Mouse (Mus musculus) liver (tissue): ENCODE measurements around the gene Spata5.
A peak's percentile ranks its signal among the peaks of the same experiment; 100 is the strongest.
"Not testable (repeated sequence)": the region's sequence is repeated elsewhere in the genome, so short reads cannot be mapped to it uniquely, and the experiment has no call there.

Experiments used
- DNase-seq: peaks from one replicate; pipeline ENCODE4 v3.0.0-alpha.2; 2020; ENCODE audit warnings: mixed read lengths

Gene Spata5

GRCm38 (mm10) chr3:37576840-37577239 lies 157.1 kb downstream of the Spata5 start:
- DNase-seq = no peak

GRCm38 (mm10) chr3:37577706-37578105 lies 158.0 kb downstream of the Spata5 start:
- no peak for DNase-seq

GRCm38 (mm10) chr3:37584576-37584975 lies 164.9 kb downstream of the Spata5 start:
- DNase-seq = no peak

GRCm38 (mm10) chr3:37585967-37586730 lies 166.5 kb downstream of the Spata5 start:
- DNase-seq = no peak

GRCm38 (mm10) chr3:37586731-37587578 lies 167.3 kb downstream of the Spata5 start:
- no peak for DNase-seq

- DNase-seq = no peak
These were observed 176.0 kb downstream of the Spata5 start for GRCm38 (mm10) chr3:37595721-37596120.

GRCm38 (mm10) chr3:37596519-37596918 lies 176.8 kb downstream of the Spata5 start:
- DNase-seq = no peak

- no peak for DNase-seq
These were observed 177.5 kb downstream of the Spata5 start for GRCm38 (mm10) chr3:37597200-37597599.

- DNase-seq = not testable (repeated sequence)
These were observed 179.9 kb downstream of the Spata5 start for GRCm38 (mm10) chr3:37599641-37600040.

- no peak for DNase-seq
These were observed 182.7 kb downstream of the Spata5 start for GRCm38 (mm10) chr3:37602356-37602755.

- DNase-seq = peak; percentile 40
These were observed 183.2 kb downstream of the Spata5 start for GRCm38 (mm10) chr3:37602890-37603289.

GRCm38 (mm10) chr3:37603541-37603940 lies 183.8 kb downstream of the Spata5 start:
- DNase-seq = no peak

GRCm38 (mm10) chr3:37604976-37605875 lies 185.5 kb downstream of the Spata5 start:
- no peak for DNase-seq

GRCm38 (mm10) chr3:37605876-37606238 lies 186.2 kb downstream of the Spata5 start:
- DNase-seq = no peak

- peak; percentile 32 for DNase-seq
These were observed 189.2 kb downstream of the Spata5 start for GRCm38 (mm10) chr3:37608926-37609325.

GRCm38 (mm10) chr3:37610670-37611069 lies 191.0 kb downstream of the Spata5 start:
- DNase-seq = no peak

GRCm38 (mm10) chr3:37613722-37614121 lies 194.0 kb downstream of the Spata5 start:
- DNase-seq = no peak

- no peak for DNase-seq
These were observed 195.4 kb downstream of the Spata5 start for GRCm38 (mm10) chr3:37614878-37615650.

- DNase-seq = no peak
These were observed 197.2 kb downstream of the Spata5 start for GRCm38 (mm10) chr3:37616586-37617547.
